Mouse (Mus musculus) heart, adult 2 months (tissue): ENCODE measurements at regions not wholly inside any gene's neighbourhood (a gene's known extent, or its start where the extent isn't known, plus 50 kb on each side); places are given as distances from the start of the nearest gene placed in this dataset.
"Not testable (repeated sequence)": the region's sequence is repeated elsewhere in the genome, so short reads cannot be mapped to it uniquely, and the experiment has no call there.

ENCODE experiments used
- DNase-seq, 2 experiments: peaks; one replicate each; pipeline ENCODE4 v3.0.0; 2021
- H3K27ac ChIP-seq: fragments of 200-600 bp; 2 replicates; pipeline ENCODE4 v1.8.1; 2022
- H3K27me3 ChIP-seq: fragments of 200-500 bp; 2 replicates; pipeline ENCODE4 v1.6.1; 2012; ENCODE audit warnings: mild to moderate bottlenecking, low read length, inconsistent platforms, mixed read lengths; ENCODE audit not compliant: control insufficient read depth, insufficient read depth
- H3K36me3 ChIP-seq: fragments of 200-500 bp; 2 replicates; pipeline ENCODE4 v1.6.1; 2012; ENCODE audit warnings: low read length, inconsistent platforms; ENCODE audit not compliant: control insufficient read depth, insufficient read depth
- H3K4me1 ChIP-seq: fragments of 200-500 bp; 2 replicates; pipeline ENCODE4 v1.6.1; 2011; ENCODE audit warnings: low read length; ENCODE audit not compliant: control insufficient read depth, insufficient read depth
- H3K4me3 ChIP-seq: fragments of 200-600 bp; 2 replicates; pipeline ENCODE4 v1.8.1; 2022
- H3K79me2 ChIP-seq: fragments of 200-500 bp; replicated peaks from 2 replicates; pipeline ENCODE4 v1.6.1; 2012; ENCODE audit warnings: mild to moderate bottlenecking, inconsistent platforms, low read length, moderate library complexity, mixed read lengths; ENCODE audit not compliant: control insufficient read depth, insufficient read depth
- H3K9ac ChIP-seq: fragments of 200-500 bp; 2 replicates; pipeline ENCODE4 v1.6.1; 2012; ENCODE audit warnings: low read depth, mild to moderate bottlenecking, control low read depth, inconsistent platforms, low read length, mixed read lengths
- CTCF ChIP-seq: fragments of 200-600 bp; IDR thresholded peaks from 2 replicates; pipeline ENCODE4 v1.8.1; 2022; ENCODE audit warnings: antibody characterized with exemption, mild to moderate bottlenecking, moderate library complexity
- EP300 ChIP-seq: fragments of 200-500 bp; IDR thresholded peaks from 2 replicates; pipeline ENCODE4 v1.6.1; 2011; ENCODE audit warnings: low read depth, low read length, control low read depth; ENCODE audit not compliant: insufficient read depth
- POLR2A ChIP-seq: fragments of 200-500 bp; IDR thresholded peaks from 2 replicates; pipeline ENCODE4 v1.6.1; 2011; ENCODE audit warnings: mild to moderate bottlenecking, low read depth, low read length, control low read depth; ENCODE audit not compliant: insufficient read depth
- WGBS: fragments of 180-500 bp; shearing (Covaris S2); methylation state at CpG from one replicate; pipeline ENCODE4 v1.1.7; 2018; 5-methylcytosine and 5-hydroxymethylcytosine counted together
- intact Hi-C: fragments of 180-260 bp; cut with DNase I; formaldehyde crosslinking; loops from one replicate; pipeline ENCODE4 v1.15.1; 2025

DNA sequence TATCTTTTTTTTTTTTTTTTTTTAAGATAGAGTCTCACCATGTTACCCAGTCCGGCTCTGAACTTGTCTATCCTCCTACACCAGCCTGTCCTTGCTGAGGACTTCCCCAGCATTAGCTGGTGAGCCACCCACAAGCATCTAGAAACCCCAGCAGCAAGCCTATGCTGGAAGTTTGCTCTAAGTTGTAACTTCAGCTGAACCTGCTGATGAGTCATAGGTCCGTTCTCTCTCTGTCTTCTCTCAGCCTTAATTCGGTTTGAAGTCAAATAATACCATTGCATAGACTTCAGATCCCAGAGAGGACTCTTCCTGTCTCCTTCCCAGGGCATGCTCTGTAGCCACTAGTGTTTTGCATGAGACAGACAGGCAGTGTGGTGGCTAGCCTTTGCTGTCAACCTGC, 68.3 kb upstream of the Myrip start:
- no peak overlapping the region for H3K4me3 ChIP-seq
- TF ChIP-seq CTCF (no peak), EP300 (no peak), POLR2A (no peak)
- no peaks in the 10 kb centered on the region for H3K36me3 ChIP-seq
- intact Hi-C loops = loop anchor here (5.0 kb wide), 1 partner anchor 144 kb away; no protein-coding TSS in a partner anchor
- DNase-seq = no peak
- H3K27ac ChIP-seq = no peak overlapping the region
- no peaks in the 10 kb centered on the region for H3K79me2 ChIP-seq
- no peaks in the 10 kb centered on the region for H3K27me3 ChIP-seq
- no peaks in the 10 kb centered on the region for H3K4me1 ChIP-seq
- no peak overlapping the region for H3K9ac ChIP-seq
- WGBS = 63% methylated on average over 3 of the region's 3 CpGs

DNA sequence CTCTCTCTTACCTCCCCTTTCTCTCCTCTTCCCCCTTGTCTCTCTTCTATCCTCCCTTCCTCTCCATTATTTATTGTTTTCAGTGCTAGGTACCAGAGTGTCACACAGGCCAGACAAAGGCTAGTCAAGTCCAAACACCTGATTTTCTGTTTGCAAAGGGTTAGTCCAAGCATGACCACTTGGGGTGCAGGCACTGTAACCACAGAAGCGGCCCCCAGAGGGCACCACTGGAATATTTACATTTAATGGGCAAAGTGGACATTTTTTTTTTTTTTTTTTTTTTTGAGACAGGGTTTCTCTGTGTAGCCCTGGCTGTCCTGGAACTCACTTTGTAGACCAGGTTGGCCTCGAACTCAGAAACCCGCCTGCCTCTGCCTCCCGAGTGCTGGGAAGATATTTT, 66.3 kb upstream of the Myrip start:
- H3K27me3 ChIP-seq, H3K9ac ChIP-seq, H3K36me3 ChIP-seq, H3K27ac ChIP-seq, intact Hi-C loops, DNase-seq, H3K4me3 ChIP-seq, H3K4me1 ChIP-seq, H3K79me2 ChIP-seq: not testable (repeated sequence)
- 81% methylated on average over 4 of the region's 4 CpGs for WGBS
- TF ChIP-seq CTCF = peak; percentile 52

GRCm38 (mm10) chr9:120245444-120245843, 55.9 kb upstream of the Myrip start:
- Histone ChIP-seq H3K4me3 (no peak overlapping the region), H3K9ac (no peak overlapping the region), H3K27ac (no peak overlapping the region), H3K79me2 (no peaks in the 10 kb centered on the region), H3K27me3 (no peaks in the 10 kb centered on the region), H3K4me1 (no peaks in the 10 kb centered on the region), H3K36me3 (no peaks in the 10 kb centered on the region)
- peak; percentile 47 for TF ChIP-seq CTCF
- no peak for TF ChIP-seq POLR2A
- WGBS = 95% methylated on average over 5 of the region's 5 CpGs
- no peak for DNase-seq
- intact Hi-C loops = no loop called here

DNA sequence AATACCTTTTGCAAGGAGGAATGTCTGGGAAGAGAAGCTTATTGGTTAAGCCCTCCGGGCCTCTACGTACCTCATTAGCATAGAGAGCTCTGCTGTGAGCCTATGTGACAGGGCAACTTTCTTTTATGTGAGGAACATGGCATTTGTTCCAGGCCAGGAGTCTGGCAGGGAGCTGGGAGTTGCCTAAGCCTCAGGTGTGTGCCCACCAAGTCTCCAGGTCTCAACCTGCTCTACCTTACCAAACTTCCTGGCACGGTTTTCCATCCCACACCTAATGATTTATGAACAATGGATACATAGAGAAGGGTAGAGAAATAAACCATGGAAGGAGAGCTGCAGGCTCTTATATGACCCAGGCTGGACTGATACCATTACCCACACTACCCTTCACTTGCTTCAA, 52.6 kb upstream of the Myrip start:
- no peak for TF ChIP-seq CTCF
- TF ChIP-seq POLR2A = no peak
- TF ChIP-seq EP300 = no peak
- no peaks in the 10 kb centered on the region for H3K79me2 ChIP-seq
- H3K9ac ChIP-seq = no peak overlapping the region
- H3K27ac ChIP-seq = no peak overlapping the region
- intact Hi-C loops = no loop called here
- 93% methylated on average over 3 of the region's 3 CpGs for WGBS
- H3K4me3 ChIP-seq = no peak overlapping the region
- H3K4me1 ChIP-seq = no peaks in the 10 kb centered on the region
- no peaks in the 10 kb centered on the region for H3K27me3 ChIP-seq
- no peaks in the 10 kb centered on the region for H3K36me3 ChIP-seq
- no peak for DNase-seq
